Mouse (Mus musculus) spleen, embryonic (tissue): ENCODE measurements around the gene Fam71e1.

Source experiments
- CTCF ChIA-PET: fragments of 350-600 bp; sonication (Branson Sonifier 250); formaldehyde crosslinking; loops from one replicate; lab custom pipeline; 2022; lab: Charles Lee

Fam71e1 gene

DNA sequence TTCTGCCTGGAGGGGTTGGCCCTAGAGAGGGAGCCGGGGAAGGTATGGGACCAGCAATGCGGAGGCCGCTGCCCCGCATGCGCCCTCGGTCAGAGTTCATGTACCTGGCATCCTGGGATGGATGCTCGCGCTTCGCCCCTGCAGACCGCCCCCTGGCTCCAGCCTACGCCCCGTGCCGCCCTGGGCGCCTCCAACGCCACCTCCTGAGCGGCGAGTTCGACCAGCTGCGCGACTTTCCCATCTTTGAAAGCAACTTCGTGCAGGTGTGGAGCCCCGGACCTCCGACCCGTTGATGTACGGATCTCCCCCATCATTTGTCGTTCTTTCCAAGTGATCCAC is 359 bp downstream of the Fam71e1 start:
- CTCF ChIA-PET: interaction anchor here (0.5 kb wide), 1 partner anchor 122 kb away, joined by 13 read pairs; no protein-coding TSS in a partner anchor

- CTCF ChIA-PET: interaction anchor here (0.6 to 0.8 kb wide), 3 partner anchors 28 to 1148 kb away, joined by 3 to 7 read pairs (median 6); no protein-coding TSS in a partner anchor
Observed at GRCm38 (mm10) chr7:44497361-44498055, 1.1 kb downstream of the Fam71e1 start.

- CTCF ChIA-PET: interaction anchor here (0.7 kb wide), 1 partner anchor 50 kb away, joined by 3 read pairs; the partner anchor contains the start of gene Pold1
Observed at GRCm38 (mm10) chr7:44498922-44499321, 2.5 kb downstream of the Fam71e1 start.

- CTCF ChIA-PET: no interaction called here
Observed at GRCm38 (mm10) chr7:44500046-44500445, 3.7 kb downstream of the Fam71e1 start.

GRCm38 (mm10) chr7:44501563-44502115 is 5.3 kb downstream of the Fam71e1 start:
- CTCF ChIA-PET: interaction anchor here (0.6 to 1.5 kb wide), 4 partner anchors 12 to 76 kb away, joined by 3 to 14 read pairs (median 5); no protein-coding TSS in a partner anchor

DNA sequence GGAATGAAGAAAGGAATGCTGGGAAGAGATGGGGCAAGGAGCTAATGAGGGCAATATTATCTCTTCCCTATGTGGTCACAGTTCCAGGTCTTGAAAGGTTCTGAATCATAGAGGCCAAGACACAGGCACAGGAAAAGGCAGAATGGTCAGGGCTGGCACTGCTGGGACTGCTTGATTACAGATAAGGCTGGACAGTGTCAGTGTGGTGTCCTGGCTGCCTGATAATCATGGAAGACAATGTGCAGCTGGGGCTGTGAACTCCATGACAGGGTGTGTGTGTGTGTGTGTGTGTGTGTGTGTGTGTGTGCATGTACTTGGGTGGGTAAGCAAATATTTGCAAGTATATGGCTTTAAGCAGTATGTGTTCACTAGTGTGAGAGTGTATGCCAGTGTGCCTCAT is 11.1 kb downstream of the Fam71e1 start:
- CTCF ChIA-PET: interaction anchor here (0.6 kb wide), 1 partner anchor 15 kb away, joined by 3 read pairs; no protein-coding TSS in a partner anchor

- CTCF ChIA-PET: interaction anchor here (0.6 kb wide), 1 partner anchor 55 kb away, joined by 3 read pairs; no protein-coding TSS in a partner anchor
Observed at GRCm38 (mm10) chr7:44519240-44519913, 23.0 kb downstream of the Fam71e1 start.

GRCm38 (mm10) chr7:44520990-44521389 is 24.6 kb downstream of the Fam71e1 start:
- CTCF ChIA-PET: interaction anchor here (0.9 to 1.5 kb wide), 6 partner anchors 11 to 40 kb away, joined by 3 to 10 read pairs (median 4); partner anchors contain the start of genes Pold1 and Spib

- CTCF ChIA-PET: interaction anchor here (0.9 to 1.5 kb wide), 7 partner anchors 10 to 39 kb away, joined by 3 to 10 read pairs (median 4); partner anchors contain the start of genes Pold1 and Spib
Observed at GRCm38 (mm10) chr7:44521710-44522109, 25.3 kb downstream of the Fam71e1 start.

DNA sequence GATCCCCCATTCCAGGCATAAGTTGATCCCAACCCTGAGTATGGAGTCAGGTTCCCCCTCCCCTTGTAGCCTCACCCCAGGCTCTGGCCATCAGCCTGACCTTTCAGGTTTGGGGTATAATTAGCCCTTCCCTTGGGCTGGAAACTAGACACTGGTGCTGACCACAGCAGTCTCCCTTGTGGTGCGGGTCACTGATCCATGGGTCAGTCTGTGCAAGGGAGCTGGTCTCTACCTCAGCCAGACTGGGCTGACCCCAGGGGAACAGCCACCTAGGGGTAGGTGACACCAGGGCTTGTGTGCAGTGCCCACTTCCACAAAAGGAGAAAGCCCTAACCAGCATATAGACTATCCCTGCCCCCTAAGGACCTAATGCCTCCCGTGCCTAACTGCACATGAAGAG is 26.7 kb downstream of the Fam71e1 start:
- CTCF ChIA-PET: interaction anchor here (0.5 to 0.7 kb wide), 3 partner anchors 15 to 68 kb away, joined by 3 read pairs; partner anchors contain the start of gene Kcnc3

- CTCF ChIA-PET: no interaction called here
Observed at GRCm38 (mm10) chr7:44524502-44524901, 28.1 kb downstream of the Fam71e1 start, which contains the start of gene Mybpc2. Mybpc2 (minus strand) TSS chr7:44524656.

GRCm38 (mm10) chr7:44525126-44525832 is 28.9 kb downstream of the Fam71e1 start:
- CTCF ChIA-PET: interaction anchor here (0.7 to 1.5 kb wide), 5 partner anchors 11 to 53 kb away, joined by 4 to 6 read pairs (median 5); partner anchors contain the start of gene Pold1

- CTCF ChIA-PET: interaction anchor here (1.4 to 1.5 kb wide), 3 partner anchors 10 to 33 kb away, joined by 3 to 6 read pairs (median 5); partner anchors contain the start of gene Pold1
Observed at GRCm38 (mm10) chr7:44526414-44527154, 30.2 kb downstream of the Fam71e1 start.

DNA sequence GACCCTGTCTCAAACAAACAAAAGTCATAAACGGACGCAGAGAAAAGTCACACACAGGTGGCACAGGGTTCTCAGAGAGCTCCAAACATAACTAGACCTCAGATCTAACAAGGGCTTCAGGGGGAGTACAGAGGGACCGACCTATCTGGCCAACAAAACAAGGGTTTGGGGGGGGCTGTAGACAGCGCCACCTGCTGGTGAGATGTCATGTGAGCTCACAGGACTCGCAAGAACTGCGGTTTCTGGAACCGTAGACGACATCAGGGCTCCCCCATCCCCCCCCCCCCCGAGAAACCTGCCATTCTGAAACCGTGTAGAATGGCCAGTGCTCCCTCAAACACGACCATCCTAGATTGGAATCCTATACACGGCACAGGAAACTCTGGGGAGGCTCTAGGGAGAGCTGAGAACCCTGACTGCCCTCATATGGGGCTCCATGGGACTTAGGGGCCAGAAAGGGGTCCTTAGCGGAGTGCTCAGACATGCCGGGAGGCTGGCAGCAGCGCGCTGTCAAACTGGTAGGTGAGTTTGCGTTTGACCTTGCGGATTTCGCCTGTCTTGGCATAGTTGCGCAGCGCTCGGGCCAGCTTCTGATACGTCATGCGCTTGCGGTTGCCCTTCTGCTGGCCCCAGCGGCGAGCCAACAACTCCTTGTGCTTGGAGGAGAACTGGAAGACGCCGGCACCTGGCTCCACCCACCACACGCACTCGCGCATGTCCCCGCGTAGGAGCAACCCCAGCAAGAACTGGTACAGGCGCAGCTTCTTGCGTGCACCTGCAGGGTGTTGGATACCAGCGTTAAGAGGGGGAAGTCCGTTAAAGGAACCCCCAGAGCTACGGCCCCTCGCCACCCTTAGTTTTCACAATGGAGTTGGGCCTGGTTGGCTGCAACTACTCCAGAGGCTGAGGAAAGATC is 31.4 kb downstream of the Fam71e1 start:
- CTCF ChIA-PET: interaction anchor here (0.6 to 1.4 kb wide), 3 partner anchors 32 to 873 kb away, joined by 3 to 5 read pairs (median 3); no protein-coding TSS in a partner anchor

DNA sequence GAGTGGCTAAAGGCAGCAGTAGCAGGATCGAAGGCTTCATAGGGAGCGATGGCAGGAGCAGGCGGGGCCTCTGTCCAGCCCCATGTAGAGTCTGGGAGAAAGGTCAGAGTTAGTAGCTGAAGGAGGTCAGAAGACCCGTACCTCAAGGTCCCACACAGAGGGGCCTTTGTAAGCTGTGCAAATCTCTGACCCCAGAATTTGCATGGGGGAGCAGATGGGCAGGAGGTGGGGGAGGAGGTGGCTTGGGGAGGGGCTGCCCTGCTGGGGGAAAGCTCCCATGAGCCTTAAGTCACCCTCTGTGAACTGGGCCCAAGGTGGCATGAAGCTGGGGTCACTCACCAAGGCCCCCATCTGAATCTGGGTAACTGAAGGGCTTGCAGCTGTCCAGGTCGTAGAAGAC is 33.1 kb downstream of the Fam71e1 start:
- CTCF ChIA-PET: interaction anchor here (1.5 to 1.7 kb wide), 2 partner anchors 18 to 19 kb away, joined by 4 read pairs; partner anchors contain the start of gene Pold1

DNA sequence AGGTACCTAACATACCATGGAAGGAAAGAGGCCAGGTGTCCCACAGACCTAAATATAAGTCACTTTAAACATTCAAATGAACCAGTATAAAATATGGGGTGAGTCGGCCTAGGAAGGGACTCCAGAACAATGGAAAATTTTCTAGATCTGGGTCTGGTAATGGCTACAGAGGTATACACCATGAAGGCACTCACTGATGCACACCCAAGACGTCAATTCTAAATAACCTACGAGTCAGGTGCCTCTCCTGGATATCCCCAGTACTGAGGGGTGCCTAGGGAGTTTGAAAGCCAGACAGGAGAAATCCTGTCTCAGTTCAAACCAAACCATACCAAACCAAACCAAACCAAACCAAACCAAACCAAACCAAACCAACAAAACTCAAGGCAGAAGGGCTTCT is 34.1 kb downstream of the Fam71e1 start:
- CTCF ChIA-PET: interaction anchor here (1.5 to 1.7 kb wide), 2 partner anchors 17 to 18 kb away, joined by 4 read pairs; partner anchors contain the start of gene Pold1

GRCm38 (mm10) chr7:44531207-44531606 is 34.8 kb downstream of the Fam71e1 start:
- CTCF ChIA-PET: interaction anchor here (0.6 to 0.8 kb wide), 3 partner anchors 9 to 34 kb away, joined by 3 to 4 read pairs (median 3); no protein-coding TSS in a partner anchor

- CTCF ChIA-PET: interaction anchor here (0.6 to 1.2 kb wide), 4 partner anchors 10 to 36 kb away, joined by 3 to 29 read pairs (median 4); no protein-coding TSS in a partner anchor
Observed at GRCm38 (mm10) chr7:44531946-44532732, 35.8 kb downstream of the Fam71e1 start, which contains the start of gene Spib. Spib (minus strand) TSS chr7:44532071.
